Mouse (Mus musculus): ENCODE data around the gene Cdk5r2. TPM values are rescaled to one million over a fixed set of nuclear protein-coding genes. Genes with fewer than 3 reads are reported as not detected.
"Not testable (repeated sequence)": the region's sequence is repeated elsewhere in the genome, so short reads cannot be mapped to it uniquely, and the experiment has no call there.

The Cdk5r2 gene
- polyA plus RNA-seq, 1 experiment, result not detected

- TF ChIP-seq GATA1 (IDR thresholded peaks at IDR 0.05; ENCODE audit: low read length) (no peak), TAL1 (IDR thresholded peaks at IDR 0.05; ENCODE audit: low read length) (no peak)
Observed at GRCm38 (mm10) chr1:74816612-74817199, 38.0 kb upstream of the Cdk5r2 start.

GRCm38 (mm10) chr1:74817219-74817618, 37.5 kb upstream of the Cdk5r2 start:
- Histone ChIP-seq H3K9me3 (ENCODE audit: control insufficient read depth, low read length) (no peaks in the 10 kb centered on the region), H3K27me3 (ENCODE audit: control insufficient read depth) (no peaks in the 10 kb centered on the region), H3K4me3 (replicated peaks) (peak overlapping the region; percentile 68), H3K36me3 (ENCODE audit: control insufficient read depth) (no peaks in the 10 kb centered on the region), H3K4me1 (ENCODE audit: control insufficient read depth) (peaks cover 11% of the 10 kb centered on the region)
- TF ChIP-seq GATA1 (IDR thresholded peaks at IDR 0.05; ENCODE audit: low read length), result no peak
- TF ChIP-seq TAL1 (IDR thresholded peaks at IDR 0.05; ENCODE audit: low read length), result no peak

More at GRCm38 (mm10) chr1:74816612-74817199, 38.0 kb upstream of the Cdk5r2 start:
- Histone ChIP-seq H3K4me3 (replicated peaks) (peak overlapping the region; percentile 68), H3K27me3 (ENCODE audit: control insufficient read depth) (no peaks in the 10 kb centered on the region), H3K36me3 (ENCODE audit: control insufficient read depth) (no peaks in the 10 kb centered on the region), H3K4me1 (ENCODE audit: control insufficient read depth) (peaks cover 11% of the 10 kb centered on the region), H3K9me3 (ENCODE audit: control insufficient read depth, low read length) (no peaks in the 10 kb centered on the region)

GRCm38 (mm10) chr1:74818509-74818908, 36.2 kb upstream of the Cdk5r2 start:
- Histone ChIP-seq H3K36me3 (ENCODE audit: control insufficient read depth) (no peaks in the 10 kb centered on the region), H3K4me3 (replicated peaks) (no peak overlapping the region), H3K27me3 (ENCODE audit: control insufficient read depth) (no peaks in the 10 kb centered on the region), H3K4me1 (ENCODE audit: control insufficient read depth) (peaks cover 11% of the 10 kb centered on the region), H3K9me3 (ENCODE audit: control insufficient read depth, low read length) (no peaks in the 10 kb centered on the region)
- no peak for TF ChIP-seq GATA1 (IDR thresholded peaks at IDR 0.05; ENCODE audit: low read length)
- TF ChIP-seq TAL1 (IDR thresholded peaks at IDR 0.05; ENCODE audit: low read length), result no peak

- not testable (repeated sequence) for H3K4me3 ChIP-seq (replicated peaks); H3K27me3 ChIP-seq (ENCODE audit: control insufficient read depth); H3K4me1 ChIP-seq (ENCODE audit: control insufficient read depth); H3K36me3 ChIP-seq (ENCODE audit: control insufficient read depth); H3K9me3 ChIP-seq (ENCODE audit: control insufficient read depth, low read length)
Observed at GRCm38 (mm10) chr1:74823598-74823997, 31.1 kb upstream of the Cdk5r2 start.

- H3K9me3 ChIP-seq (ENCODE audit: control insufficient read depth, low read length), result no peaks in the 10 kb centered on the region
- H3K4me1 ChIP-seq (ENCODE audit: control insufficient read depth), result no peaks in the 10 kb centered on the region
- no peaks in the 10 kb centered on the region for H3K36me3 ChIP-seq (ENCODE audit: control insufficient read depth)
- H3K27me3 ChIP-seq (ENCODE audit: control insufficient read depth), result no peaks in the 10 kb centered on the region
- TF ChIP-seq TAL1 (IDR thresholded peaks at IDR 0.05; ENCODE audit: low read length) (no peak), GATA1 (IDR thresholded peaks at IDR 0.05; ENCODE audit: low read length) (no peak)
- no peak overlapping the region for H3K4me3 ChIP-seq (replicated peaks)
Observed at GRCm38 (mm10) chr1:74824518-74825302, 30.0 kb upstream of the Cdk5r2 start.

GRCm38 (mm10) chr1:74830061-74830460, 24.7 kb upstream of the Cdk5r2 start:
- H3K4me1 ChIP-seq (ENCODE audit: control insufficient read depth), result no peaks in the 10 kb centered on the region
- no peak overlapping the region for H3K4me3 ChIP-seq (replicated peaks)
- no peak for TF ChIP-seq TAL1 (IDR thresholded peaks at IDR 0.05; ENCODE audit: low read length)
- no peak for TF ChIP-seq GATA1 (IDR thresholded peaks at IDR 0.05; ENCODE audit: low read length)
- no peaks in the 10 kb centered on the region for H3K27me3 ChIP-seq (ENCODE audit: control insufficient read depth)
- H3K36me3 ChIP-seq (ENCODE audit: control insufficient read depth), result no peaks in the 10 kb centered on the region
- H3K9me3 ChIP-seq (ENCODE audit: control insufficient read depth, low read length), result no peaks in the 10 kb centered on the region

- TF ChIP-seq GATA1 (IDR thresholded peaks at IDR 0.05; ENCODE audit: low read length) (no peak), TAL1 (IDR thresholded peaks at IDR 0.05; ENCODE audit: low read length) (no peak)
- Histone ChIP-seq H3K36me3 (ENCODE audit: control insufficient read depth) (no peaks in the 10 kb centered on the region), H3K4me1 (ENCODE audit: control insufficient read depth) (no peaks in the 10 kb centered on the region), H3K9me3 (ENCODE audit: control insufficient read depth, low read length) (no peaks in the 10 kb centered on the region), H3K27me3 (ENCODE audit: control insufficient read depth) (no peaks in the 10 kb centered on the region), H3K4me3 (replicated peaks) (no peak overlapping the region)
Observed at GRCm38 (mm10) chr1:74833255-74833654, 21.5 kb upstream of the Cdk5r2 start.

- Histone ChIP-seq H3K9me3 (ENCODE audit: control insufficient read depth, low read length) (no peaks in the 10 kb centered on the region), H3K36me3 (ENCODE audit: control insufficient read depth) (no peaks in the 10 kb centered on the region), H3K4me3 (replicated peaks) (no peak overlapping the region), H3K27me3 (ENCODE audit: control insufficient read depth) (peaks cover 3% of the 10 kb centered on the region), H3K4me1 (ENCODE audit: control insufficient read depth) (no peaks in the 10 kb centered on the region)
- TF ChIP-seq TAL1 (IDR thresholded peaks at IDR 0.05; ENCODE audit: low read length), result no peak
- no peak for TF ChIP-seq GATA1 (IDR thresholded peaks at IDR 0.05; ENCODE audit: low read length)
Observed at GRCm38 (mm10) chr1:74843090-74843489, 11.6 kb upstream of the Cdk5r2 start.

GRCm38 (mm10) chr1:74846341-74846740, 8.4 kb upstream of the Cdk5r2 start:
- Histone ChIP-seq H3K4me3 (replicated peaks) (no peak overlapping the region), H3K27me3 (ENCODE audit: control insufficient read depth) (peaks cover 26% of the 10 kb centered on the region), H3K9me3 (ENCODE audit: control insufficient read depth, low read length) (no peaks in the 10 kb centered on the region), H3K4me1 (ENCODE audit: control insufficient read depth) (no peaks in the 10 kb centered on the region), H3K36me3 (ENCODE audit: control insufficient read depth) (no peaks in the 10 kb centered on the region)
- TF ChIP-seq GATA1 (IDR thresholded peaks at IDR 0.05; ENCODE audit: low read length), result no peak
- TF ChIP-seq TAL1 (IDR thresholded peaks at IDR 0.05; ENCODE audit: low read length), result no peak

Measured in erythroblast, embryonic 14.5 days (primary cell).